Mouse (Mus musculus) MEL (cell line): ENCODE measurements around the gene Frg2f1. TPM values are rescaled to one million over a fixed set of nuclear protein-coding genes. Genes with fewer than 3 reads are reported as not detected.

Experiments
- DNase-seq: peaks from one replicate; pipeline ENCODE4 v3.0.0; 2011; ENCODE audit warnings: low read depth, low spot score
- H3K27ac ChIP-seq: 2 replicates; pipeline ENCODE4 v1.5.1; 2012; ENCODE audit warnings: low read depth, mild to moderate bottlenecking, control low read depth, low read length, moderate library complexity; ENCODE audit not compliant: control insufficient read depth
- H3K27me3 ChIP-seq, 2 experiments: fragments of 150-350 bp in 1 of 2; sonication (generic) in 1 of 2; 2 replicates each; pipeline ENCODE4 v1.6.1; 2012; ENCODE audit warnings: low read length in 2 of 2, mild to moderate bottlenecking in 2 of 2, improper control_type of control experiment in 1 of 2, moderate library complexity in 1 of 2; ENCODE audit not compliant: insufficient read depth in 2 of 2, control insufficient read depth in 1 of 2
- H3K36me3 ChIP-seq, 2 experiments: 2 replicates each; pipeline ENCODE4 v1.6.1; 2012 to 2014; ENCODE audit warnings: low read length in 2 of 2, improper control_type of control experiment in 1 of 2, inconsistent platforms in 1 of 2, mild to moderate bottlenecking in 1 of 2; ENCODE audit not compliant: insufficient read depth in 2 of 2, control insufficient read depth in 1 of 2
- H3K4me1 ChIP-seq, 2 experiments: fragments of 150-350 bp in 1 of 2; sonication (generic) in 1 of 2; 2 replicates each; pipeline ENCODE4 v1.6.1; 2012; ENCODE audit warnings: low read length in 2 of 2, improper control_type of control experiment in 1 of 2, mild to moderate bottlenecking in 1 of 2; ENCODE audit not compliant: insufficient read depth in 2 of 2, control insufficient read depth in 1 of 2
- H3K4me3 ChIP-seq, 2 experiments: fragments of 150-350 bp in 1 of 2; sonication (generic) in 1 of 2; 2 replicates each; pipeline ENCODE4 v1.5.1; 2012; ENCODE audit warnings: low read depth in 2 of 2, low read length in 2 of 2, mild to moderate bottlenecking in 2 of 2, moderate library complexity in 2 of 2, control low read depth in 1 of 2, improper control_type of control experiment in 1 of 2; ENCODE audit not compliant: control insufficient read depth in 1 of 2, insufficient read depth in 1 of 2
- H3K79me2 ChIP-seq: 2 replicates; pipeline ENCODE4 v1.6.1; 2012; ENCODE audit warnings: mild to moderate bottlenecking, low read length, moderate library complexity; ENCODE audit not compliant: control insufficient read depth, poor library complexity, insufficient read depth
- H3K9ac ChIP-seq: 2 replicates; pipeline ENCODE4 v1.6.1; 2012; ENCODE audit warnings: low read depth, mild to moderate bottlenecking, control low read depth, low read length, moderate library complexity; ENCODE audit not compliant: control insufficient read depth, poor library complexity, severe bottlenecking
- H3K9me3 ChIP-seq: fragments of 150-350 bp; sonication (generic); replicated peaks from 2 replicates; pipeline ENCODE4 v1.6.1; 2012; ENCODE audit warnings: mild to moderate bottlenecking, low read length, improper control_type of control experiment, moderate library complexity; ENCODE audit not compliant: insufficient read depth
- BHLHE40 ChIP-seq: IDR thresholded peaks from 2 replicates; pipeline ENCODE4 v1.6.1; 2012; ENCODE audit warnings: low read depth, mild to moderate bottlenecking, inconsistent platforms, low read length, improper control_type of control experiment, borderline replicate concordance
- CTCF ChIP-seq, 3 experiments: IDR thresholded peaks in 2 of 3; conservative IDR thresholded peaks in 1 of 3; 2 replicates each; pipeline ENCODE4 v1.5.1; 2011 to 2012; ENCODE audit warnings: low read length in 3 of 3, low read depth in 2 of 3, mild to moderate bottlenecking in 2 of 3, improper control_type of control experiment in 1 of 3, inconsistent platforms in 1 of 3, mixed read lengths in 1 of 3, moderate library complexity in 1 of 3; ENCODE audit not compliant: control insufficient read depth in 1 of 3, insufficient read depth in 1 of 3, poor library complexity in 1 of 3, severe bottlenecking in 1 of 3
- ELF1 ChIP-seq: IDR thresholded peaks from 2 replicates; pipeline ENCODE4 v1.6.1; 2014; ENCODE audit warnings: low read depth, mild to moderate bottlenecking, inconsistent platforms, low read length, improper control_type of control experiment, moderate library complexity
- EP300 ChIP-seq, 2 experiments: IDR thresholded peaks; 2 replicates each; pipeline ENCODE4 v1.6.1; 2011; ENCODE audit warnings: improper control_type of control experiment in 2 of 2, low read length in 2 of 2, low read depth in 1 of 2, mild to moderate bottlenecking in 1 of 2
- GABPA ChIP-seq: IDR thresholded peaks from 2 replicates; pipeline ENCODE4 v1.6.1; 2012; ENCODE audit warnings: low read depth, mild to moderate bottlenecking, inconsistent platforms, low read length, improper control_type of control experiment, moderate library complexity
- HCFC1 ChIP-seq: IDR thresholded peaks from 2 replicates; pipeline ENCODE4 v1.6.1; 2012; ENCODE audit warnings: low read depth, mild to moderate bottlenecking, inconsistent platforms, low read length, improper control_type of control experiment, moderate library complexity
- KAT2A ChIP-seq: conservative IDR thresholded peaks from 2 replicates; pipeline ENCODE4 v1.6.1; 2012; ENCODE audit warnings: low read depth, low read length, improper control_type of control experiment, inconsistent platforms
- MAFK ChIP-seq: IDR thresholded peaks from 2 replicates; pipeline ENCODE4 v1.6.1; 2011; ENCODE audit warnings: low read depth, mild to moderate bottlenecking, low read length, improper control_type of control experiment, borderline replicate concordance
- MAZ ChIP-seq: IDR thresholded peaks from 2 replicates; pipeline ENCODE4 v1.6.1; 2012; ENCODE audit warnings: low read depth, mild to moderate bottlenecking, inconsistent platforms, low read length, improper control_type of control experiment
- MYC ChIP-seq: IDR thresholded peaks from 2 replicates; pipeline ENCODE4 v1.6.1; 2011; ENCODE audit warnings: low read depth, mild to moderate bottlenecking, low read length, improper control_type of control experiment, moderate library complexity
- NRF1 ChIP-seq: IDR thresholded peaks from 2 replicates; pipeline ENCODE4 v1.6.1; 2014; ENCODE audit warnings: low read depth, mild to moderate bottlenecking, inconsistent platforms, low read length, improper control_type of control experiment, moderate library complexity; ENCODE audit not compliant: poor library complexity, insufficient read depth, severe bottlenecking
- RAD21 ChIP-seq: IDR thresholded peaks from 2 replicates; pipeline ENCODE4 v1.6.1; 2011; ENCODE audit warnings: mild to moderate bottlenecking, low read depth, low read length, improper control_type of control experiment
- RCOR1 ChIP-seq: IDR thresholded peaks from 2 replicates; pipeline ENCODE4 v1.6.1; 2012; ENCODE audit warnings: low read depth, mild to moderate bottlenecking, inconsistent platforms, low read length, improper control_type of control experiment
- SIN3A ChIP-seq: IDR thresholded peaks from 2 replicates; pipeline ENCODE4 v1.6.1; 2012; ENCODE audit warnings: low read length, improper control_type of control experiment, inconsistent platforms
- TAL1 ChIP-seq: IDR thresholded peaks from 2 replicates; pipeline ENCODE4 v1.6.1; 2012; ENCODE audit warnings: mild to moderate bottlenecking, inconsistent platforms, low read length, moderate library complexity, mixed read lengths
- TBP ChIP-seq: IDR thresholded peaks from 2 replicates; pipeline ENCODE4 v1.8.0; 2011; ENCODE audit warnings: low read depth, low read length, improper control_type of control experiment
- UBTF ChIP-seq: IDR thresholded peaks from 2 replicates; pipeline ENCODE4 v1.6.1; 2012; ENCODE audit warnings: low read depth, mild to moderate bottlenecking, inconsistent platforms, low read length, improper control_type of control experiment, moderate library complexity, borderline replicate concordance; ENCODE audit not compliant: insufficient read depth
- USF2 ChIP-seq, 2 experiments: IDR thresholded peaks; 2 replicates each; pipeline ENCODE4 v1.6.1; 2011 to 2012; ENCODE audit warnings: improper control_type of control experiment in 2 of 2, low read length in 2 of 2, borderline replicate concordance in 1 of 2, inconsistent platforms in 1 of 2, low read depth in 1 of 2, mild to moderate bottlenecking in 1 of 2; ENCODE audit not compliant: insufficient read depth in 1 of 2
- ZMIZ1 ChIP-seq: IDR thresholded peaks from 2 replicates; pipeline ENCODE4 v1.6.1; 2012; ENCODE audit warnings: low read depth, mild to moderate bottlenecking, inconsistent platforms, low read length, improper control_type of control experiment, moderate library complexity
- polyA plus RNA-seq, 2 experiments: library from polyadenylated mRNA; stranded (reverse) in 1 of 2; unstranded in 1 of 2; fragments of >175 nt in 1 of 2; fragments of >200 nt in 1 of 2; gene quantifications; 2 replicates each; pipeline versions ENCODE4 v1.2.1 to v1.2.4; 2012; ENCODE audit warnings: low replicate concordance in 2 of 2, low read depth in 1 of 2; ENCODE audit not compliant: insufficient read length in 2 of 2, insufficient read depth in 1 of 2, missing spikeins in 1 of 2
- total RNA-seq: library from RNA; depleted of rRNA; stranded (reverse); fragments of 300-350 nt; gene quantifications from 2 replicates; pipeline ENCODE4 v1.2.3, GENCODE M21; 2012; rRNA removed

Gene Frg2f1
- total and polyA plus RNA-seq, 3 experiments = 1.5 to 2.0 TPM; not detected in 1

GRCm38 (mm10) chr4:119483051-119483450 is 56.3 kb downstream of the Frg2f1 start:
- Histone ChIP-seq H3K4me3 (no peak overlapping the region), H3K36me3 (no peaks in the 10 kb centered on the region), H3K9me3 (no peaks in the 10 kb centered on the region), H3K9ac (no peak overlapping the region), H3K79me2 (no peaks in the 10 kb centered on the region), H3K4me1 (no peaks in the 10 kb centered on the region), H3K27ac (no peak overlapping the region), H3K27me3 (no peaks in the 10 kb centered on the region; a peak in 1 of 4 replicates)
- DNase-seq = no peak
- no peak for TF ChIP-seq TAL1
- no peak for TF ChIP-seq NRF1
- TF ChIP-seq MAZ = no peak
- TF ChIP-seq KAT2A = no peak
- no peak for TF ChIP-seq BHLHE40
- no peak for TF ChIP-seq GABPA
- no peak for TF ChIP-seq EP300 (IDR thresholded peaks at IDR 0.05; ENCODE audit: low read depth in 1 of 2, low read length in 2 of 2)
- TF ChIP-seq SIN3A = no peak
- TF ChIP-seq TBP = no peak
- no peak for TF ChIP-seq HCFC1
- no peak for TF ChIP-seq CTCF (IDR thresholded peaks at IDR 0.05 in 2 of 3, conservative IDR thresholded peaks at IDR 0.05 in 1 of 3; ENCODE audit: control insufficient read depth in 1 of 3, insufficient read depth in 1 of 3, low read depth in 2 of 3, low read length in 3 of 3, poor library complexity in 1 of 3, severe bottlenecking in 1 of 3)
- TF ChIP-seq ELF1 = no peak
- TF ChIP-seq USF2 (IDR thresholded peaks at IDR 0.05; ENCODE audit: borderline replicate concordance in 1 of 2, insufficient read depth in 1 of 2, low read depth in 1 of 2, low read length in 2 of 2) = no peak
- no peak for TF ChIP-seq ZMIZ1
- no peak for TF ChIP-seq RAD21
- no peak for TF ChIP-seq MAFK
- no peak for TF ChIP-seq UBTF
- TF ChIP-seq MYC = no peak
- no peak for TF ChIP-seq RCOR1

Other genes with a start within 250 kb of the Frg2f1 start
- 979 and 1,115 TPM in 2 replicates for gene Ybx1, start 244.9 kb downstream of the Frg2f1 start, total RNA-seq
- 1,000 to 10,000 TPM; 2,172 to 2,666 TPM for gene Ybx1, start 244.9 kb downstream of the Frg2f1 start, polyA plus RNA-seq
- gene Ppih, start 219.0 kb downstream of the Frg2f1 start, total RNA-seq = 211 and 246 TPM in 2 replicates
- 100 to 1,000 TPM; 140 to 199 TPM for gene Ppih, start 219.0 kb downstream of the Frg2f1 start, polyA plus RNA-seq
- gene Ccdc30, start 124.0 kb downstream of the Frg2f1 start, total RNA-seq = not detected in 2 replicates
- not detected for gene Ccdc30, start 124.0 kb downstream of the Frg2f1 start, polyA plus RNA-seq
- gene Ppcs, start 117.1 kb downstream of the Frg2f1 start, total RNA-seq = 7.6 and 8.4 TPM in 2 replicates
- 1 to 10 TPM in 1 of 2 experiments, not detected in 1; 7.4 TPM for gene Ppcs, start 117.1 kb downstream of the Frg2f1 start, polyA plus RNA-seq
- gene Zmynd12, start 116.7 kb downstream of the Frg2f1 start, total RNA-seq = not detected in 2 replicates
- gene Zmynd12, start 116.7 kb downstream of the Frg2f1 start, polyA plus RNA-seq = under 1 TPM in 1 of 2 experiments, not detected in 1; 0.04 TPM
- gene Rimkla, start 46.9 kb downstream of the Frg2f1 start, total RNA-seq = not detected in 2 replicates
- gene Rimkla, start 46.9 kb downstream of the Frg2f1 start, polyA plus RNA-seq = not detected
- gene Foxj3, start 2.5 kb downstream of the Frg2f1 start, total RNA-seq = 11.0 and 11.7 TPM in 2 replicates
- 10 to 100 TPM in 1 of 2 experiments, not detected in 1; 27.0 TPM for gene Foxj3, start 2.5 kb downstream of the Frg2f1 start, polyA plus RNA-seq
- gene Guca2a, start 98.2 kb upstream of the Frg2f1 start, total RNA-seq = not detected in 2 replicates
- not detected for gene Guca2a, start 98.2 kb upstream of the Frg2f1 start, polyA plus RNA-seq
- gene Guca2b, start 119.4 kb upstream of the Frg2f1 start, total RNA-seq = not detected in 2 replicates
- gene Guca2b, start 119.4 kb upstream of the Frg2f1 start, polyA plus RNA-seq = not detected
- not detected in 2 replicates for gene Hivep3, start 194.3 kb upstream of the Frg2f1 start, total RNA-seq
- not detected for gene Hivep3, start 194.3 kb upstream of the Frg2f1 start, polyA plus RNA-seq